Mouse (Mus musculus) small intestine, adult 2 months (tissue): Measurements from ENCODE around the gene Il17f.

Experiments used
- CTCF ChIP-seq: fragments of 200-500 bp; IDR thresholded peaks from 2 replicates; pipeline ENCODE4 v1.5.1; 2012; ENCODE audit warnings: low read depth, mild to moderate bottlenecking, control low read depth, inconsistent platforms, low read length, moderate library complexity, mixed read lengths; ENCODE audit not compliant: insufficient replicate concordance, insufficient read length; ENCODE audit errors: extremely low read depth
- POLR2A ChIP-seq: fragments of 200-500 bp; IDR thresholded peaks from 2 replicates; pipeline ENCODE4 v1.6.1; 2012; ENCODE audit warnings: low read depth, mild to moderate bottlenecking, control low read depth, inconsistent platforms, low read length, moderate library complexity

DNA sequence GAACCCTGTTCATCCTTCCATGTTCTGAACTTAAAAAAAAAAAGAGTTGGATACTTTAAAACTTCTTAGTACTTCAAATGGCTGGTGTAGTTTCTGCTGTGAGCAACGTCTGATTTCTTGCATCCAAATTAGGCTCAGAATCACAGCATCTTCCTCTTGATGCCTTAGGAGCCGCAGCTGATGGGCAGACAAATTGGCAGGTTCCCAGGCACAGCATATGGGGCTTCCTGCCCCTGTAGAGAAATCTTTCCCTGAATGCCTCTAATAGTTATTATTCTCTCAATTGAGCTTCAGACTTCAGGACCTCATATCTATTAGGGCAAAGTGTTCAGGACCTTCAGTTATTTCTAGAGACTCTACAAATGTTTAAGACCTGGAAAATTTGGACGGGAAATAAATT is 49.5 kb upstream of the Il17f start:
- TF ChIP-seq CTCF (no peak), POLR2A (no peak)
